Mouse (Mus musculus) CH12.LX (cell line): ENCODE data around the gene 1700069L16Rik. TPM values are rescaled to one million over a fixed set of nuclear protein-coding genes. Genes with fewer than 3 reads are reported as not detected.

Source experiments
- DNase-seq: peaks from one replicate; pipeline ENCODE4 v3.0.0-alpha.2; 2013; ENCODE audit errors: extremely low read depth
- H3K27ac ChIP-seq: 2 replicates; pipeline ENCODE4 v1.5.1; 2012; ENCODE audit warnings: low read depth, mild to moderate bottlenecking, control low read depth, moderate library complexity; ENCODE audit not compliant: insufficient read depth
- H3K27me3 ChIP-seq: replicated peaks from 2 replicates; pipeline ENCODE3; 2012; ENCODE audit warnings: inconsistent platforms
- H3K36me3 ChIP-seq, 2 experiments: replicated peaks in 1 of 2; 2 replicates each; pipeline versions ENCODE3 to v1.6.1; 2012; ENCODE audit warnings: inconsistent platforms in 1 of 2, low read length in 1 of 2, mild to moderate bottlenecking in 1 of 2, mixed read lengths in 1 of 2, moderate library complexity in 1 of 2; ENCODE audit not compliant: control insufficient read depth in 1 of 2, insufficient read depth in 1 of 2
- H3K4me1 ChIP-seq, 2 experiments: 2 replicates each; pipeline ENCODE4 v1.6.1; 2012; ENCODE audit warnings: inconsistent platforms in 1 of 2, moderate library complexity in 1 of 2; ENCODE audit not compliant: insufficient read depth in 2 of 2, control insufficient read depth in 1 of 2
- H3K4me2 ChIP-seq: 2 replicates; pipeline ENCODE4 v1.6.1; 2012; ENCODE audit warnings: low read depth, mild to moderate bottlenecking, control low read depth; ENCODE audit not compliant: poor library complexity, insufficient read depth, severe bottlenecking
- H3K4me3 ChIP-seq, 3 experiments: fragments of 150-350 bp in 1 of 3; sonication (generic) in 1 of 3; replicated peaks in 1 of 3; 2 replicates each; pipeline versions ENCODE3 to v1.5.1; 2011 to 2012; ENCODE audit warnings: low read depth in 2 of 3, low read length in 2 of 3, mild to moderate bottlenecking in 2 of 3, moderate library complexity in 2 of 3, control low read depth in 1 of 3, improper control_type of control experiment in 1 of 3, inconsistent platforms in 1 of 3, mixed read lengths in 1 of 3; ENCODE audit not compliant: poor library complexity in 1 of 3
- H3K79me2 ChIP-seq: replicated peaks from 2 replicates; pipeline ENCODE4 v1.6.1; 2012; ENCODE audit warnings: mild to moderate bottlenecking, moderate library complexity; ENCODE audit not compliant: control insufficient read depth, poor library complexity, insufficient read depth, severe bottlenecking; ENCODE audit errors: extremely low read depth
- H3K9ac ChIP-seq: 2 replicates; pipeline ENCODE4 v1.6.1; 2012; ENCODE audit warnings: low read depth, mild to moderate bottlenecking, control low read depth, moderate library complexity; ENCODE audit not compliant: insufficient read depth
- H3K9me3 ChIP-seq: replicated peaks from 2 replicates; pipeline ENCODE3; 2012; ENCODE audit warnings: low read length, inconsistent platforms, mixed read lengths
- CHD1 ChIP-seq: IDR thresholded peaks from 2 replicates; pipeline ENCODE4 v1.6.1; 2012; ENCODE audit warnings: low read depth, low read length, improper control_type of control experiment, inconsistent platforms
- ELF1 ChIP-seq: IDR thresholded peaks from 2 replicates; pipeline ENCODE4 v1.6.1; 2014; ENCODE audit warnings: low read depth, mild to moderate bottlenecking, inconsistent platforms, low read length, improper control_type of control experiment
- EP300 ChIP-seq: IDR thresholded peaks from 2 replicates; pipeline ENCODE4 v1.6.1; 2011; ENCODE audit warnings: low read length, improper control_type of control experiment
- GABPA ChIP-seq: IDR thresholded peaks from 2 replicates; pipeline ENCODE4 v1.6.1; 2012; ENCODE audit warnings: low read depth, low read length, improper control_type of control experiment, inconsistent platforms; ENCODE audit not compliant: insufficient replicate concordance
- HCFC1 ChIP-seq: IDR thresholded peaks from 2 replicates; pipeline ENCODE4 v1.6.1; 2012; ENCODE audit warnings: low read depth, mild to moderate bottlenecking, inconsistent platforms, low read length, improper control_type of control experiment
- MAFK ChIP-seq: IDR thresholded peaks from 2 replicates; pipeline ENCODE4 v1.6.1; 2011; ENCODE audit warnings: low read length, improper control_type of control experiment; ENCODE audit not compliant: insufficient replicate concordance
- MAZ ChIP-seq: IDR thresholded peaks from 2 replicates; pipeline ENCODE4 v1.6.1; 2012; ENCODE audit warnings: low read depth, mild to moderate bottlenecking, inconsistent platforms, low read length, improper control_type of control experiment, moderate library complexity
- PAX5 ChIP-seq: IDR thresholded peaks from 2 replicates; pipeline ENCODE4 v1.6.1; 2012; ENCODE audit warnings: low read length, inconsistent platforms, mixed read lengths
- RAD21 ChIP-seq: IDR thresholded peaks from 2 replicates; pipeline ENCODE4 v1.6.1; 2011; ENCODE audit warnings: low read depth, mild to moderate bottlenecking, low read length, improper control_type of control experiment, moderate library complexity
- TCF12 ChIP-seq: IDR thresholded peaks from 2 replicates; pipeline ENCODE4 v1.6.1; 2014; ENCODE audit warnings: low read depth, mild to moderate bottlenecking, inconsistent platforms, low read length, improper control_type of control experiment
- UBTF ChIP-seq: IDR thresholded peaks from 2 replicates; pipeline ENCODE4 v1.6.1; 2012; ENCODE audit warnings: low read depth, mild to moderate bottlenecking, inconsistent platforms, low read length, improper control_type of control experiment, moderate library complexity
- ZNF384 ChIP-seq: IDR thresholded peaks from 2 replicates; pipeline ENCODE4 v1.6.1; 2012; ENCODE audit warnings: low read depth, low read length, improper control_type of control experiment, inconsistent platforms
- dilution Hi-C: fragments of 300-500 bp; cut with MboI; formaldehyde crosslinking; loops from 2 replicates; pipeline ENCODE4 v1.14.3; 2020; ENCODE audit warnings: low sequenced_read_pairs; ENCODE audit not compliant: extremely low pct_unique_long_range_greater_than_20kb, extremely low pct_ligation_motif_present
- in situ Hi-C: fragments of 300-500 bp; cut with MboI; formaldehyde crosslinking; loops from 3 replicates; pipeline ENCODE4 v1.14.3; 2019; ENCODE audit warnings: low sequenced_read_pairs, low pct_ligation_motif_present, low pct_unique_long_range_greater_than_20kb, mixed read lengths
- polyA plus RNA-seq: library from polyadenylated mRNA; unstranded; fragments of >175 nt; gene quantifications from 2 replicates; pipeline ENCODE4 v1.2.1, GENCODE M21; 2012; ENCODE audit warnings: low read depth; ENCODE audit not compliant: insufficient read length
- total RNA-seq, 2 experiments: library from RNA; depleted of rRNA; stranded (reverse); fragments of 300-350 nt in 1 of 2; fragments of >200 nt in 1 of 2; gene quantifications; 2 replicates each; pipeline ENCODE4 v1.2.3; 2012 to 2014

Gene 1700069L16Rik
- total and polyA plus RNA-seq, 3 experiments, result not detected

DNA sequence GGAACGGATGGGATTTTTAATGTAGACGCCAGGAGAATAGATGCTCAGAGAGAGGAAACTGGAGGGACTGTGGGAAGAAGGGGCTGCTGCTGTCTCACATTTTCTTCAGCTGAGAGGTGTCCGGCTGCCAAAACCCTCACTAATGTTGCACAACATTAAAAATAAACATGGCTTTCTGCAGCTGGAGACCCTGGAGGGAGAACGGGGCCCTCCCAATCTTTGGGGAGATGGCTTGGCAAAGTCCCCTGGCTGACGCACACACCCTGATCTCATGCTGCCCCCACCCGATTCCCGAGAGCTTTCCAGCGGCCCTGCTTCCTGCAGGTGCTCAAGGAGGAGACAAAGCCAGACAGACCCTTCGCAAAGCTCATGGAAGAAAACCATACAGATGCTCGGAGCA is 63.7 kb downstream of the 1700069L16Rik start:
- DNase-seq, result no peak
- Histone ChIP-seq H3K36me3 (no peaks in the 10 kb centered on the region), H3K4me2 (no peak overlapping the region), H3K4me1 (no peaks in the 10 kb centered on the region), H3K27me3 (peaks cover 48% of the 10 kb centered on the region), H3K9me3 (peaks cover 6% of the 10 kb centered on the region), H3K27ac (no peak overlapping the region), H3K4me3 (no peak overlapping the region), H3K9ac (no peak overlapping the region), H3K79me2 (no peaks in the 10 kb centered on the region)
- TF ChIP-seq PAX5, result no peak
- in situ Hi-C loops (no loop called here), dilution Hi-C loops (no loop called here)

DNA sequence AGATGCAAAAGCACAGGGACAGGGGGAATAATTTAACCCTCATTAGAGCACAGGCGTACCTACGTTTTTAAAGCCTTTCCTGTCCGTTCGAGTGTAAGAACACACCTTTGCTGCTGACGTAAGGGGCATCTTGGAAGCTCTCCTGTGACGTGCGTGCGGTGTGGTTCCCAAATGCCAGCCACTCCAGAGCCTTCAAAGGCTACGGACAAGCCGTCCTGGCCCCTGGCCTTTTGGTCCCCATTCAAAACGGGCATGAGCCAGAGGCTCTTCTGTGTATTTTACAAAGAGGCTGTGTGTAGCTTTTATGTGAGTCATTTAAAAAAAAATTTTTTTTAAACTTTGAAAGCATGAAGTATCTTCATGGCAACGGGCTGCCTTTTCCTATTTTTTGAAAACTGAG is 69.8 kb downstream of the 1700069L16Rik start:
- H3K4me1 ChIP-seq, result no peaks in the 10 kb centered on the region
- dilution Hi-C loops (no loop called here), in situ Hi-C loops (no loop called here)
- peaks cover 38% of the 10 kb centered on the region for H3K27me3 ChIP-seq
- no peak overlapping the region for H3K9ac ChIP-seq
- H3K36me3 ChIP-seq, result no peaks in the 10 kb centered on the region
- no peak overlapping the region for H3K27ac ChIP-seq
- no peak overlapping the region for H3K4me3 ChIP-seq
- no peaks in the 10 kb centered on the region for H3K9me3 ChIP-seq
- no peak overlapping the region for H3K4me2 ChIP-seq
- H3K79me2 ChIP-seq, result no peaks in the 10 kb centered on the region
- TF ChIP-seq GABPA, result no peak
- no peak for DNase-seq

DNA sequence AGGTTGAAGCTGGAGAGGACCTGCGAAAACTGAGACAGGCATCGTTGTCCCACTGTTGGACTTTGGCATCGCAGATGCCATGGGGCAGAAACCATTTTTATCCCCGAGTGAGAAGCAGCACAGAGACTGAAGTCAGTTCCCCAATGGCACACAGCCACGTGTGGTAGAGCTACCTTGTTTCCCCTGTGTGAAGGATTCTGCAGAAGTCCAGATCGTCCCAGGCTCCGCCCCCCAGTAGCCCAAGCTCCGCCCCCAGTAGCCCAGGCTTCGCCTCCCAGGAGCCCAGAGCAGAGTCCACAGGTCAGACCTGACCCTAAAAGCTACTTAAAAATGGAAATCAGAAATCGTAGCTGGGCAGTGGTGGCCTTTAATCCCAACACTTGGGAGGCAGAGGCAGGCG is 70.4 kb downstream of the 1700069L16Rik start:
- in situ Hi-C loops (no loop called here), dilution Hi-C loops (no loop called here)
- Histone ChIP-seq H3K9me3 (no peaks in the 10 kb centered on the region), H3K4me3 (no peak overlapping the region), H3K4me2 (no peak overlapping the region), H3K36me3 (no peaks in the 10 kb centered on the region), H3K27me3 (peaks cover 42% of the 10 kb centered on the region), H3K4me1 (no peaks in the 10 kb centered on the region), H3K79me2 (no peaks in the 10 kb centered on the region), H3K27ac (no peak overlapping the region), H3K9ac (no peak overlapping the region)
- DNase-seq, result no peak
- TF ChIP-seq CHD1 (no peak), HCFC1 (no peak), ELF1 (no peak), EP300 (no peak), MAZ (no peak), TCF12 (no peak), MAFK (no peak), UBTF (no peak), RAD21 (no peak), ZNF384 (no peak)
